Mouse (Mus musculus) lung, embryonic 15.5 days (tissue): ENCODE data around the gene Bhlhe41. TPM values are rescaled to one million over a fixed set of nuclear protein-coding genes. Genes with fewer than 3 reads are reported as not detected.
A peak's percentile ranks its signal among the peaks of the same experiment; 100 is the strongest.

Experiments used
- ATAC-seq: fragments of 200-750 bp; cut with Nextera tagmentation; 2 replicates; pipeline ENCODE4 v1.8.0; 2017; ENCODE audit warnings: moderate number of reproducible peaks, borderline replicate concordance; ENCODE audit not compliant: low FRiP score, low TSS enrichment; ENCODE audit errors: extremely low read depth
- H3K27ac ChIP-seq: fragments of 300-500 bp; sonication (generic); 2 replicates; pipeline ENCODE4 v1.5.1; 2015; ENCODE audit warnings: moderate library complexity, mild to moderate bottlenecking, inconsistent platforms
- H3K27me3 ChIP-seq: fragments of 300-500 bp; sonication (generic); 2 replicates; pipeline ENCODE4 v1.6.1; 2015; ENCODE audit warnings: inconsistent platforms
- H3K36me3 ChIP-seq: fragments of 300-500 bp; sonication (generic); 2 replicates; pipeline ENCODE4 v1.6.1; 2015; ENCODE audit warnings: inconsistent platforms
- H3K4me1 ChIP-seq: fragments of 300-500 bp; sonication (generic); 2 replicates; pipeline ENCODE4 v1.6.1; 2015; ENCODE audit warnings: inconsistent platforms
- H3K4me2 ChIP-seq: fragments of 300-500 bp; sonication (generic); 2 replicates; pipeline ENCODE4 v1.6.1; 2015; ENCODE audit warnings: inconsistent platforms, mild to moderate bottlenecking, moderate library complexity
- H3K4me3 ChIP-seq: fragments of 300-500 bp; sonication (generic); 2 replicates; pipeline ENCODE4 v1.5.1; 2015; ENCODE audit warnings: mild to moderate bottlenecking, inconsistent platforms
- H3K9ac ChIP-seq: fragments of 300-500 bp; sonication (generic); 2 replicates; pipeline ENCODE4 v1.6.1; 2015; ENCODE audit warnings: inconsistent platforms
- H3K9me3 ChIP-seq: fragments of 300-500 bp; sonication (generic); 2 replicates; pipeline ENCODE4 v1.6.1; 2016; ENCODE audit warnings: inconsistent platforms
- WGBS: fragments of 180-500 bp; shearing (Covaris S2); methylation state at CpG from one replicate; pipeline ENCODE4 v1.1.7; 2015; 5-methylcytosine and 5-hydroxymethylcytosine counted together
- polyA plus RNA-seq: library from polyadenylated mRNA; unstranded; fragments of >200 nt; fragmentation: Nextera tagmentation; extraction: Ambion mirVana; gene quantifications from 2 replicates; pipeline ENCODE4 v1.2.1, GENCODE M21; 2015

The Bhlhe41 gene
- polyA plus RNA-seq = 0.69 and 0.74 TPM in 2 replicates

DNA sequence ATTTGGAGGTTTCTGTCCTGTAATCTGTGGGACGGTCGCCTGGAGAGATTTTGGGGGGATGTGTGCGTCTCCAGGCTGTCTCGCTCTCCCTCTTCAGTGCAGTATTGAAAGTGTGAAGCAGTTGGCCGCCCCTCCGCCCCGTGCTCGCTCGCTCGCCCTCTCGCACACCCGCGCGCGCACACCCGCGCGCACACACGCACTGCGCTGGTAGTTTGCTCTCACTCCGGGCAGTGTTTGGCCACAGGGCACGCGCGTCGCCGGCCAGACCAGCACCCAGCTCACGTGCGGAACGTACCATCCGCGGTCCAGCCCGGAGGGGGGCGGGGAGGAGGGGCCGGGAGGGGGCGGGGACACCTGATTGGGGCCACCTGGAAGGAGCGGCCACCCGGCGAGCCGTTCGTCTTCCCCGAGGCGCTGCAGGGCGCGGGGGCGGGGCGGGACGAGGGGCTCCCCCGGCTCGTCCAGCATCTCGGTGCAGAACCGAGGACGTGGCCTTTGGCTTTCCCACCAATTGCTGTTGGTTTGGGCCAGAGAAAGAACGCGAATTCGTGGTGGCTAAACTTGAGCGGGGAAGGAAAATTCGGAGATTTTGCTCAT lies at the start of gene Bhlhe41:
Gene Bhlhe41, minus strand, starts transcription at position 270 of the 597 bp plus-strand sequence.
- Histone ChIP-seq H3K9me3 (no peaks in the 10 kb centered on the region), H3K4me1 (peaks cover 37% of the 10 kb centered on the region), H3K9ac (peak within 1 kb of the TSS; percentile 41), H3K27ac (no peak within 1 kb of the TSS), H3K27me3 (peaks cover 65% of the 10 kb centered on the region), H3K4me3 (peak within 1 kb of the TSS; percentile 58), H3K4me2 (peak within 1 kb of the TSS; percentile 100), H3K36me3 (no peaks in the 10 kb centered on the region)
- peak; percentile 29; the same call in 1 of the 2 replicates for ATAC-seq
- under 1% methylated on average over 48 of the region's 57 CpGs for WGBS

DNA sequence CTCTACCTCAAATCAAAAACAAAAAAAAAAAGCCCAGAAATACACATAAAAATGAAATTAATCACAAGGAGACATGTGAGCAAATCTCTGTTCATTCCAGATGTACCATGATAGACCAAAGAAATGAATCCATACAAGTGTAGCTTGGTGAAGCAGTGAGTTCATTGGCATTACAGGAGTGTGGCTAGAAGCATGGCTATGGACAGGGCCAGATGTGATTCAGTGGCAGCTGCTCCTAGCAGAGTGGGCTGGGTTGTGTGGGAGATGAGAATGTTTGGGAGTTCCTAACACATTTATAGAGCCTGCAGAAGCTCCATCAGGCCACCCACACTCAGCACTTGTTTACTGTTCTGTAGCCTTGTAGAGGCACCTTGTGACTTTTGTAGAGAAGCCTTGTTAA lies 46.9 kb upstream of the Bhlhe41 start:
- Histone ChIP-seq H3K27ac (no peak overlapping the region), H3K27me3 (no peaks in the 10 kb centered on the region), H3K9me3 (no peaks in the 10 kb centered on the region), H3K36me3 (no peaks in the 10 kb centered on the region), H3K4me3 (no peak overlapping the region), H3K4me2 (no peak overlapping the region), H3K4me1 (no peaks in the 10 kb centered on the region; the same call in 1 of the 2 replicates), H3K9ac (no peak overlapping the region)
- ATAC-seq = no peak

DNA sequence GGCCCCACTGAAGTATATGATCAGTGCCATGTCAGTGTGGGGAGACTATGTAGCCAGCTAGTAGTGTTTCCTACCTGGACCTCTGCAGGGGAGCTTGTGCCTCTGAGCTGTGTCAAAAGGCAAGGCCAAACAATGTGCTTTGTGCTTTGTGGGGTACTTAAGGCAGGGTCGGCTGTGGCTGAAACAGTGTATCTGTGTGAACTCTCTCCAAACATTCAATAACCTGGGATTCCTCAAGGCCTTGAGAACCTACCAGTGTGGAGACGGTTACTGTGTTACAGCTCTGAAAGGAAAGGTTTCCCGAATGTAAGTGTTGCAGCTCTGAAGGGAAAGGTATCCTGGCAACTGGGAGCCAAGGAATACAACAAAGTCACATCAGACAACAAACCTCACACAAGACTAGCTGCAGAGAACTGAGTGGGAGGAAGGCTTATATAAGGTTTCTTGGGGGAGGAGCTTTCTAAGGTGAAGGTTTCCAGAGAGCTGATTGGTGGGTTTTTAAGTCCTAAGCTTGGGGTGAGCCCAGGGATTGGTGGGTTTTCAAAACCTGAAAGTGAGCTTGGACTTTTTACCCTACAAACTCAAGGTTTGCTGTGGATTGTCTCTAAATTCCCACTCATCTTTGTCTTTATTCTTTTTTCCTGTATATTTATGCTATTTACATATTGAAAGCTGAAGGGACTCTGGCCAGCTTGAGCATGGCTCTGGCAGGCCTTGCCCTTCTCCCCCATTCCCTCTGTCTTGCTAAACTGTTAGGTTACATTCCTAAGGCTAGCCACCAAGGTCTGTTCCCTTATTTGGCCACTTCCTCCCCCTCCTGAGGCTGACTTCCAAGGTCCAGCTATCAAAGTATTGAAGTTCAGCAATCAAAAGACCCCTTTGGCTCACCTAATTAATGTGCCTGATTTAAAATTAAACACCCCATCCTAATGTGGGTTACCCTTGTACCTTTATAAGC lies 45.4 kb upstream of the Bhlhe41 start:
- Histone ChIP-seq H3K4me1 (no peaks in the 10 kb centered on the region; the same call in 1 of the 2 replicates), H3K27me3 (no peaks in the 10 kb centered on the region), H3K4me2 (no peak overlapping the region), H3K9ac (no peak overlapping the region), H3K27ac (no peak overlapping the region), H3K36me3 (no peaks in the 10 kb centered on the region), H3K9me3 (no peaks in the 10 kb centered on the region), H3K4me3 (no peak overlapping the region)
- ATAC-seq = no peak
- 62% methylated on average over 3 of the region's 3 CpGs for WGBS

DNA sequence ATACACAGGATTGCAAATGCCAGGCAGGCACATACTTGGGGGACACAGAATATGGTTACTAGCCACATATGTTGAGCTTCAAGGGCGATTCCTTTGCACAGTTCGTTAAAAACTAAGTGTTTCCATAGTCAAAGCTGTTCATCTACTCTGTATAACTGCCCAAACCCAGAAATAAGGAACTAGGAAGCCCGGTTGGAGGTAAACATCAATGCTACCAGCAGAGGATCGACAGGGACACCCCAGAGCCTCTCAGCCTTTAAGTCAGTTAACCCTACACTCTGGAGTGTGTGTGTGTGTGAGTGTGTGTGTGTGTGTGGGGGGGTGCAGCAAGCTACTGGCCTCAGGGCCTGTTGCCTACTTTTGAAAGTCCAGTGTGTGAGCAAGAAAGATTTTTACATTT lies 44.6 kb upstream of the Bhlhe41 start:
- Histone ChIP-seq H3K27ac (no peak overlapping the region), H3K9ac (no peak overlapping the region), H3K4me2 (no peak overlapping the region), H3K36me3 (no peaks in the 10 kb centered on the region), H3K4me3 (no peak overlapping the region), H3K27me3 (no peaks in the 10 kb centered on the region), H3K4me1 (no peaks in the 10 kb centered on the region; the same call in 1 of the 2 replicates), H3K9me3 (no peaks in the 10 kb centered on the region)
- 67% methylated on average over 4 of the region's 4 CpGs for WGBS
- ATAC-seq = no peak

DNA sequence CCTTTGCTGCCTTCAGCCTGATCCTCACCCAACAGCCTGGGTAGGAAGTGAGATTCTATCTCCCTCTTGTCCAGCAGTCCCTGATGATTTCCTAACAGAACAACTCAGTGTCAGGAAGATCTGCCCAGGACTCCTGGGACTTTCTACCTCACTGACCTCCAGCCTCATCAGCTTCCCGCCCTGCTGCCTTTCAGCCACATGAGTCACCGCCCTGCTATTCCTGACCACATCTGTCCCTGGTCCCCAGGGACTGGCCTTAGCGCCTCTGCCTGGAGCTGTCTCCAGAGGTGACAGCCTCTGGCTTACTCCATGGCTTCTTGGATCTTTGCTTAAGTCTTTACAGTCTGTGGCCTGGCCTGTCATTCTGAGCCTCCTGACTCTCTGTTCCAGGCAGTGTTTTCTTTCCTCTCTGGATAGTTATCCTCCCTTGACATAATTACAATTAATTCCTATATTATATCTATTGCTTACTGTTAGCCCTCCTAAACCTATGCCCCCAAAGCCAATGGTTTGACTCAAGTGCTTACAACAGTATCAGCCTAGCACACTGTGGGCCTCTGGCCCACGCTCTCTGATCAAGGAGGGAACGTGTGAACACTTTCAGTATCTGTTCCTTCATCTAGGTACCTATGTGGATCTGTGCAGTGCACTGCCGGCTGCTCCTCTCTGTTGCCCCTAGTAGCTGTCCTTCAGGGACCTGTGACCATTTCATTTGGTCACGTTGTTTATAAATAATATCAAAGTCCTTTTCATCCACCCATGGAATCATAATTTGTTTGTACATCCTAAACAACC lies 40.9 kb upstream of the Bhlhe41 start:
- H3K4me3 ChIP-seq = no peak overlapping the region
- no peak overlapping the region for H3K27ac ChIP-seq
- 62% methylated on average over 7 of the region's 7 CpGs for WGBS
- H3K4me2 ChIP-seq = no peak overlapping the region
- H3K4me1 ChIP-seq = no peaks in the 10 kb centered on the region
- ATAC-seq = no peak
- no peaks in the 10 kb centered on the region for H3K27me3 ChIP-seq
- no peaks in the 10 kb centered on the region for H3K9me3 ChIP-seq
- no peak overlapping the region for H3K9ac ChIP-seq
- H3K36me3 ChIP-seq = no peaks in the 10 kb centered on the region

DNA sequence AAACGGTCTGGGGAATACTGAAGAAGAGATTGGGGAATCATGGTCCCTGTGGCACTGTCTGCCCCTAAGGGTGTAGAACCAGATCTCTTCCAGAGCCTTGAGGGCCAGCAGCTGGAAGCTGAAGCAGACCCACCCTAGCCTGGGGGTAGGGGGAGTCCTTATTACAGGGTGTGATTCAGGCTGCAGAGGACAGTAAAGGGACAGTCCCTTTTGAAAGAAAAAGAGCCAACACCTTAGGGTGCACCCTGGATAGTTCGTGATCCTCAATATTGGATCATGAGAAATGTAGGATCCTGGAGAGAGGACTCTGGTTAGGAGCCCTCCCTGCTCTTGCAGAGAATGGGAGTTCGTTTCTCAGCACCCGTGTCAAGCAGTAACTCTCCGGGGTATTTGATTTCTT lies 39.3 kb upstream of the Bhlhe41 start:
- H3K4me2 ChIP-seq = no peak overlapping the region
- H3K9ac ChIP-seq = no peak overlapping the region
- no peaks in the 10 kb centered on the region for H3K36me3 ChIP-seq
- no peak overlapping the region for H3K27ac ChIP-seq
- no peaks in the 10 kb centered on the region for H3K4me1 ChIP-seq
- H3K4me3 ChIP-seq = no peak overlapping the region
- H3K9me3 ChIP-seq = no peaks in the 10 kb centered on the region
- H3K27me3 ChIP-seq = no peaks in the 10 kb centered on the region
- no peak for ATAC-seq
- WGBS = 71% methylated on average over 5 of the region's 5 CpGs

DNA sequence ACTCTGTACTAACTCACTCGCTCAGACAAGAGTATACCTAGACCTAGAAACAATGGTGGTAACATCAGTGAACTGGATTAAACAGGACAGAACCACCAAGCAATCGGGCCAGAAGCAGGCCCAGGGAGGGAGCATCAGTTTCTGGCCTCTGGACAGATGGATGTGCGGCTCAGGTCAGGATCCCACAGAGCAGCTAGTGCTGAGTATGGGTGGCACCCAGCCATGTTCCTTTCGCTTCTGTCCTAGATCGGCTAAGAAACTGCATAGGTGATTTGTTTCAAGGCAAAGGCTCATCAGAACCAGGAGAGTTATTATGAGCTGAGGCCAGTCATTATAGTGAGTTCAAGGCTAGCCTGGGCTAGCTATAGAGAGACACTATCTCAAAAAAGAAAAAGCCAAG lies 38.8 kb upstream of the Bhlhe41 start:
- Histone ChIP-seq H3K36me3 (no peaks in the 10 kb centered on the region), H3K27ac (no peak overlapping the region), H3K4me3 (no peak overlapping the region), H3K4me2 (no peak overlapping the region), H3K4me1 (no peaks in the 10 kb centered on the region), H3K27me3 (no peaks in the 10 kb centered on the region), H3K9me3 (no peaks in the 10 kb centered on the region), H3K9ac (no peak overlapping the region)
- ATAC-seq = no peak
- WGBS = 89% methylated on average over 5 of the region's 5 CpGs

DNA sequence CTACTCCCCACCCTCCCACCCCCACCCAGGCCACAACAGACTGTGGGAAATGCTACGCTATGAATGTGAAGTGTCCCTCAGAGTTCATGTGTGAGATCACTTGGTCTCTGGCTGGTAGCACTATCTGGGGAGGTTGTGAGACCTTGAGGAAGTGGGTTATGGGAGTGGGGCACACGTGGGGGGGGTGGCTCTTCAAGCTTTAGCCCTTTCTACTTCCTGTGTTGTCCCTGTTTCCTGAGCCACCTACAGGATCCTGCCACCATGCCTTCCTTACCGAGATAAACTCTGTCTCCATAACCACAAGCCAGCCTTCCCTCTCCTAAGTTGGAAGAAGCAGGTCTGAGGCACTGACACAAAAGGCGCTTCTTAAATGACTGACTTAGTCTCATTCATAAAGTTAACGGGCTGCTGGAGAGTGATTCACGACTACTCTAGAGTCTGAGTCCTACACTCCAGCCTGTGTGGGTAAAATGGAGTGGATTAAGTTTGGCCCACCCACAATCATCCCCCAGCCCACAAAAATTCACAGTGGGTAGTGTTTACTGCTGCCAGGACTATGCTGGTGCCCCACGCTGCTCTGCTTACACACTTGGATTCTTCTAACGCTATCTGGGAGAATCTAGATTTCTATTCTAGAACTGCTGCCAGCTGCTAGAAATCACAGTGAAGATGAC lies 29.4 kb upstream of the Bhlhe41 start:
- H3K4me1 ChIP-seq = no peaks in the 10 kb centered on the region
- H3K27ac ChIP-seq = no peak overlapping the region
- H3K9ac ChIP-seq = no peak overlapping the region
- H3K4me2 ChIP-seq = no peak overlapping the region
- H3K36me3 ChIP-seq = no peaks in the 10 kb centered on the region
- H3K9me3 ChIP-seq = no peaks in the 10 kb centered on the region
- WGBS = 58% methylated on average over 8 of the region's 8 CpGs
- no peaks in the 10 kb centered on the region for H3K27me3 ChIP-seq
- H3K4me3 ChIP-seq = no peak overlapping the region
- no peak for ATAC-seq

DNA sequence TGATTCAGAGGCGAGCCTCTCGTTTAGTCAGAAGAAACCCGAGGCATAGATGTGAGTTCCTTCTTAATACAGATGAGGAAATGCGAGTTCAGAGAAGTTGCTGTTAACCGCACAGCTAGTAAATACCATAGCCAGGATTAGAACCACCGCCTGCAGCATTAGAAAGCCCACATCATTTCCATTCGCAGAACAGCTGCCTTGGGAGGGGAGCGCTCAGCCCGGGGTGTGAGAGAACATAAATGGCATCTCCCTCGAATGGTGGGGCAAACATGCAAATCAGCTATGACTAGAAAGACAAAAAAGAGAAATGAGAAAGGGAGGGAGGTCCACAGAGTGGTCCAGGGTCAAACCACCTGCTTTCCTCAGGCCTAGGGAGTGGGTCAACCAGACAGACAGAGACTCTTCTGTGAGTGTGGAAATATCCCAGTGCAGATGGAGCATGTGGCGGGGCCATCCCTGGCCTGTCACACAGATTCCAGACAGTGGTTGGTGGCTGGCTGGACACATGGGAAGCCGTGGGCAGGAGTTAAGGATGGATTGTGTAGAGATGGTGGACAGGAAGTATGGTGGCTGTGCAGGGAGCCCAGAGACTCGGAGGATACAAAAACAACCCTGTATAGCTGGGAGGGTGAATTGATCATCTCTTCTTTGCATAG lies 28.1 kb upstream of the Bhlhe41 start:
- Histone ChIP-seq H3K9ac (no peak overlapping the region), H3K4me3 (no peak overlapping the region), H3K36me3 (no peaks in the 10 kb centered on the region), H3K4me1 (no peaks in the 10 kb centered on the region), H3K27ac (no peak overlapping the region), H3K27me3 (no peaks in the 10 kb centered on the region), H3K4me2 (no peak overlapping the region), H3K9me3 (no peaks in the 10 kb centered on the region)
- 76% methylated on average over 13 of the region's 13 CpGs for WGBS
- ATAC-seq = no peak

DNA sequence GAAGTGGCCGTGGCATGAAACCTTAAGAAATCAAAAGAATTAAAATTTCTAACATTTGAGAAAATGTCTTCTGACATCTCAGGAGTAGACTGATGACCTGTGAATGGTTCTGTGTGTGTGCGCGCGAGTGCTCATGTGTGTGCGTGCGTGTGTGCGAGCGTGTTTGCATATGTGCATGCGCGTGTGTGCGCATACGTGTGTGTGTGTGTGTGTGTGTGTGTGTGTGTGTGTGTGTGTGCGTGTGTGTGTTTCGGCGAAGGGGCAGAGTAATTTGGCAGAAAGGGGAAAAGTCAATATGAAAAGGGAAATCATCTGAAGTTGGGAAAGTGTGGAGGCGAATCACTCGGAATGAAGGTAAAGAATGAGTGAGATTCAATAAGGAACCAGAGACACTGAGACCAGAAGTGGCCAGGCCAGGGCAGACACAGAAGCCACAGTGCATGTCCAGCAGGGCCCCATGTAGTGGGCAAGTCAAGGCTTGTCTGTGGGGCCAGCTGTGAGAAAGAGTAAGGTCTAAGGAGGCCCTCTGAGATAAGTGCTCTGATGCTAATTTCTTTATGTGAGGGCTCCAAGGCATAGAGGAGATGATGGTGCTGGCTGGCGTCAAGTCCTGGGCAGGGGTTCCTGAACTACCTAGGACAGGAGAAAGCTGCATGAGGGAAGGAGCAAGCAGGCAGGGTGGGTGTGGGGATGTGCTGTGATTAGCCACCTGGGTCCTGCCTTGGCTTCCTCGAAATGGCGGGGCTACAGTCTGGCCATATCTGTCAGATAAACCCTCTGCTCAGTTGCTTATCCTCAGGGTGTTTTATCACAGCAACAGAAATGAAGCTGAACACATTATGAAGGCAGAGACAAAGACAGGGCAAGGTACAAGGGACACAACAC lies 27.3 kb upstream of the Bhlhe41 start:
- WGBS = 90% methylated on average over 20 of the region's 20 CpGs
- H3K36me3 ChIP-seq = no peaks in the 10 kb centered on the region
- no peak overlapping the region for H3K4me3 ChIP-seq
- ATAC-seq = no peak
- H3K4me1 ChIP-seq = no peaks in the 10 kb centered on the region
- no peaks in the 10 kb centered on the region for H3K9me3 ChIP-seq
- no peak overlapping the region for H3K9ac ChIP-seq
- H3K27ac ChIP-seq = no peak overlapping the region
- H3K27me3 ChIP-seq = no peaks in the 10 kb centered on the region
- H3K4me2 ChIP-seq = no peak overlapping the region
